Mouse (Mus musculus): ENCODE data around the gene RPS10-NUDT3.

The RPS10-NUDT3 gene

DNA sequence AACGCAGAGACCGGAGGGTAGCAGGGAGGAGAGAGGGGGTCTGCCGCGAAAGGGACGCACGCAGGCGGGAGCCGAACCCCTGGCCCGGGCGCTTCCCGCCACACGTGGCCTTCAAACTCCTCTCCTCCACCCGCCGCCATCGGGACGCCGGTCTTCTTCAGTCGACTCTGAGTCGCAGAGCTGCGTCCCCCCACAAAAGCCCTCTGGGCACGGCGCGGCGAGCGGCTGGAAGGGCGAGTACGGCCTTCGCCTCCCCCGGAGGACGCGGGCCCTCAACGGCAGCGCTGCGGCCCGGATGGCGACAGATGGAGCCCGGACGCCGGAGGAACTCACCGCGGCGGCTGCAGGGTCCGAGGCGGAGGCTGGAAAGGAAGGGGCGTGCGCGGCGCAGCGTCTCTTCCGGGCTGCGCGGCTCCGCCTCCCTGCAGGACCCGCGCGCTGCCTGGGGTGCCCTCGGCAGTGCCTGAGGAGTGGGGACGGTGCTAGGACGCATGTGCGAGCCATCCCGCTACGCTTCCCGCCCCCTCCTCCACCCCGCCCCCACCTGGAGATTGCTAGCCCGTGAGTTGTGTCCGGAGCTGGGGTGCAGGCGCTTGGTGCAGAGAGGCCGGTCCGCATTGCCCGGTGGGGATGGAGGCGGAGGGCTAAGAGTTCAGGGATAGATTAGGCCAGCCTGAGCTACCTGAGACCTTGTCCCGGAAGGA, at the start of gene RPS10-NUDT3:
Gene RPS10-NUDT3 (minus strand): TSS at position 352 of the 704 bp plus-strand sequence.
- DNase-seq (ENCODE audit: extremely low read depth, low read depth): peak; percentile 67

DNA sequence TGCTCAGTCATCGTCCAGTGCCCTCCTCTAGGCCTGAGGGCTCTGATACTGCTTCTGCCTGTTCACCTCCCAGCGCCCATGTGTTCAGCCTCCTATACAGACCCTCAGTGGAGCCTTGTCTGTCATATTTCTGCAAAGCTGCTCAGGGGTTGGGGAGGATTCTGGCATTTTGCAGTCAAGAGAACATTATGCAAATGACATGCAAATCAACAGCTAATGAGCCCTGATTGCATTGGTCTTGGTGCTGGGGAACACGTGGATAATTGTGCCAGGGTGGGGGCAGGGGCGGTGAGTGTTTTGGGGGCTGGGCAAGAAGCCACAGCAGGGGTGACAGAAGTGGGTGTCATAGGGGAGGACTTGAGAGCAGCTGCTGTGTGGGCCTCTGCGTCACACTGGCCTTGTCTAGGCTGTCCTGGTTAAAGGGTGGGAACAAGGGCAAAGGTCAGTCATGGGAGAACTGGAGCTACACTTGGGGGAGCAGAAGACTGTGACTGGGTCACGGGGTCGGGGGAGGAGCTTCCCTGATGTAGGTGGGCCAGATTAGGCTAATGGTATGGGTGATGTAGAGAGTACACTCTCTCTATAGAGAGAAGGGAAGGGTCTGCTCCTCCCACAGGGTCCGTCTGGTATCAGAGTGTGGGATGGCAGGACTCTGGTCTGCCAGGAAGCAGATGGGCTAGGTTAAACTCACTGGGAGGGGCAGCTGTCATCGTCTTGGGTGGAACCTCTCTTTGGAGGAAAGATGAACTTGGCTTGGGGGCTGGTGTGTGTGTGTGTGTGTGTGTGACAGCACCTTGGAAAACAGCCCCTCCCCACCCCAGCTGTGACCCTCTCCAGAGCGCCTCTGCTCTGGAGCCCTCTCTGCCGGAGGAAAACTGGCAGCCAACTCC, 44.1 kb upstream of the RPS10-NUDT3 start:
- no peak for DNase-seq (ENCODE audit: extremely low read depth, low read depth)

DNA sequence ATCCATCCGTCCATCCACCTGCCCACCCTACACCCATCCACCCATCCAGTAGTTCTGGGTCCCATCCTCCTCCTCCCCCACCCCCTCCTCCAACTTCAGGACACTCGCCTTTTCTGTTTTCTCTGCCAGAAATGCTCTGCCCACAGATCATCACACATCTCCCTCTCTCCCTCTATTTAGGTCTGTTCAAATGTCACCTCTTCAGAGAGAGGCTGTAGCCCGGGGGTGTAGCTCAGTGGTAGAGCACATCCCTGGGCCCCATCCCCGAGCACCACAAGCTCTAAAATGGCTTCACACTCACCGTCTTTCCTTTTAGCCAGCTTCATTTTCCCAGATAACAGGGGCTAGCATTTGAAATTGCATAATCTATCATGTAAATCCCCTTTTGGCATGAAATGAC, 42.7 kb upstream of the RPS10-NUDT3 start:
- DNase-seq (ENCODE audit: extremely low read depth, low read depth): no peak

DNA sequence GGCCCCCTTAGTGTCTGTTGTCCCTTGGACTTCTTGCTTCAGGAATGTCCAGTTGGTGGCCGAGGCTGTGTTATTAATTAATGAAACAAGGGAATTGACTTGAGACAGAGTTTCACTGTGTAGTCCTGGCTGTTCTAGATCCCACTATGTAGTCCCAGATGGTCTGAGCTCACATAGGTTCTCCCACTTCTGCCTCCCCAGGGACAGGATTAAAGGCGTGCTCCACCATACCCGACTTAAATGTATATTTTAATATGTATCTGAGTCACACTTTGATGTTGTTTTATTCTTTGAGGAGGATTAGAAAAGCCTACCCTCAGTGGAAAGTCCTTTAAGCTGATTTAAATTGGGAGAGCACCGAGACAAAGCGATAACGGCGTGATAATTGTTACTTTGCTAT, 41.2 kb upstream of the RPS10-NUDT3 start:
- DNase-seq (ENCODE audit: extremely low read depth, low read depth): no peak

DNA sequence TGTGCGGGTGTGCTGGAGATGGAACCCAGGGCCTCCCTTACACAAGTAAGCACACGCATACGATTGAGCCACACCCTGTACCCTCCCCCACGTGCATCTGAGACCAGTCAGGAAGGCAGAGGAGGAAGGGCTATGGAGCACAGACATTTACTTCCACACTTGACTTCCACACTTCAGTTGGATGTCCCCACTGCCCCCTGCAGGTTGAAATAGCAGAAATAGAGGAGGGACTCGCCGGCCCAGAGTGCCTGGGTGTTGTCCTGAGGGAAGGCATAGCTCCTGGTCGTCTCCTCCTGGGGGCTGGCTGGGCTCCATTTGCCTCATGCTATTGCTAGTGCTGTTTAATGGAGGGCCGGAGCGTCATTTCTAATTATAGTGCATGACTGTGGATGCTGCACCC, 40.4 kb upstream of the RPS10-NUDT3 start:
- no peak for DNase-seq (ENCODE audit: extremely low read depth, low read depth)

DNA sequence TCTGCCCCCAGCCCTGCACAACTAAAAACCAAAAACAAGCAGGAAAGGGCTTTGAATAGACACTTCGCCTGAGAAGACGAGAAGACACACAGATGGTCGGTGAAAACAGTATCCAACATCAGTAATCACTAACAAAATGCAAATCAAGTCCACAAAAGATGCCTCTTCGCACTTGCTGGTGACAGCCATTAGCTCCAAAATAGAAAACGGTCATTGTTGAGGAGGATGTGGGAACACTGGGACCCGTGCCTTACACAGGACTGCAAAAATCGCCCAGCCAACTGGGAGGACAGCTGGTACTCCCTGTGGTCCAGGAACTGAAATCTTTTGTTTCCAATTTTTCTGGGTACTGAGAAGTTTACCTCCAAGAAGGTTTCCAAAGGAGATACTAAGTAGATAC, 38.9 kb upstream of the RPS10-NUDT3 start:
- DNase-seq (ENCODE audit: extremely low read depth, low read depth): no peak

DNA sequence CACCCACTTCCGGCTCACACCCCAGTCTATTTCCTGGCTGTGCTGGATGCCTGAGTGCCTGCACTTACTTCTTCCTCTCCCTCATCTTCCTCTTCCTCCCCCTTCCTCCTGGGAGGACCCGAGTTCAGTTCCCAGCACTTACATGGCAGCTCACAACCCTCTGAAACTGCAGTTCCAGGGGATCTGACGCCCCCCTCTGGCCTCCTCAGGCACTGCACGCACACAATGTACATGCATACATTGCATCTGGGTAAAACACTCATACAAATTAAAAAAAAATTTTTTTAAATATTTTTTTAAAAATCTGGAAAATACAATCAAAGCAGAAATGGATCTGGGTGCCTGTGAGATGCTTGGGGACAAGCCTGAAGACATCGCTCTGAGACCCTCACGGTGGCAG, 36.7 kb upstream of the RPS10-NUDT3 start:
- no peak for DNase-seq (ENCODE audit: extremely low read depth, low read depth)

DNA sequence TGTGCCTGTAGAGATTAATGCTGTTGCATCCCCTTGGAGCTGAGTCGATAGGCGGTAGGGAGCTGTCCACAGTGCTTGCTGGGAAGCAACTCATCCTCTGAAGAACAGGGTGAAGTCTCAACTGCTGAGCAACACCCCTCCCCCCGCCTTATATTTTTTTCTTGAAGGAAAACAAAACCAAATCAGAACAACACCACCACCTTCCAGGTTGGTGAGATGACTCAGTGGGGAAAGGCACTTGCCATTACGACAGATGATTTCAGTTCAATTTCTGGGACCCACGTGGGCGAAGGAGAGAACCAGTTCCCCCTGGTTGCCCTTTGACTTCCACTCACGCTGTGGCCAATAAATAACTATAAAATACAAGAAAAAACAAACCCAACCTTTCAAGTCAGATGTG, 23.7 kb upstream of the RPS10-NUDT3 start:
- no peak for DNase-seq (ENCODE audit: extremely low read depth, low read depth)

DNA sequence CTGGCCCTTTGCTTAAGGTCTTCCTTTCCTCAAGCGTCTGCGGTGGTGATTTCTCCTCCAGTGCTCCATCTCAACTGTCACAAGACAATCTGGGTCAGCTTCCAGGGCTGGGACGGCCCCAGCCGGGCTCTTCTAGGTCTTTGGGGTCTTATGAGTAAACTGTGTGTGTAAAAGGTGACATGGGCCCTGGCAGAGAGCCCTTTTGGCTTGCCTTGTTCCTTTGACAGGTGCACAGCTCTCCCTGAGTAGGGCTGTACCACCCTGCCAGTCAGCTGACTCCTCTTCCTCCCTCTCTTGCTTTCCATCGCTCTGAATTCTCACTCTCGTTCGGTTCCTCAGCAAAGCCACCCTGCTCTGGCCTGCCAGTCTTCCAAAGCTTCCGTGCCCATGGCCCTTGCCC, 22.1 kb upstream of the RPS10-NUDT3 start:
- no peak for DNase-seq (ENCODE audit: extremely low read depth, low read depth)

DNA sequence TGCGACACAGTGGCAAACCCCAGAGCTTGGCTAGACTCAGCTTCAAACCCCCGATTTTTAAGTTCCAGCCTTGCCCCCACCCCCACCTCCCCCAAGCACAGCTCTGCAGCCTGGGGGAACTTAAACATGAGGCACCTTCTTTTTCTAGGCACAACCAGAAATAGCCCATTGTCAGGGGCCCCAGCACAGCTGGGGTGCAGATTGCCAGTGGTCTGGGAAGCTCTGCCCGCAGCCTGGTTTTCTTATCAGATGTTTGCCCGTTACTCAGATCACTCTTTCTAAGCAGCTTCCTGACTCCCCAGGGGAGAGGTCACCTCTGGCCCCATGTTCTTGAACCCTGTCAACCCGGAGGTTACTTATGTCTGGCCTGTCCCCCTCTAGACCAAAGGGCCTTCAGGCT, 21.4 kb upstream of the RPS10-NUDT3 start:
- DNase-seq (ENCODE audit: extremely low read depth, low read depth): no peak

DNA sequence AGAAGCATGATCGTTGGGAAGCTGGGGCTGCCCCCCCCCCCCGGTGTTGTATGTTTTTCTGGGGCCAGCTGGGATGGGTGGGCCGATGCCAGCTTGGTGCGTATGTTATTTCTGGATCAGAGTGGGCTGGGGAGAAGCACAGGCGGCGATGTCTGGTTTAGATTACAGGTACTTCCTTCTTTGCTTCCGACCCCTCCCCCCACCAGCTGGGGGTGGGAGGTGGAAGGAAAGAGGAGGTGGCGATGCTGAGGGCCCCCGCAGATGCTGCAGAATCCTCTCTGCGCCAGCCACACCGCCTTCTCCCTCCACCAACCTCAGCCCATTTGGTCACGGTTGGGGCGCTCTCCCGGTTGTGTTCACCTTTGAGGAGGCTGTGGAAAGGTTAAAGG, 21.0 kb upstream of the RPS10-NUDT3 start:
- DNase-seq (ENCODE audit: extremely low read depth, low read depth): no peak

DNA sequence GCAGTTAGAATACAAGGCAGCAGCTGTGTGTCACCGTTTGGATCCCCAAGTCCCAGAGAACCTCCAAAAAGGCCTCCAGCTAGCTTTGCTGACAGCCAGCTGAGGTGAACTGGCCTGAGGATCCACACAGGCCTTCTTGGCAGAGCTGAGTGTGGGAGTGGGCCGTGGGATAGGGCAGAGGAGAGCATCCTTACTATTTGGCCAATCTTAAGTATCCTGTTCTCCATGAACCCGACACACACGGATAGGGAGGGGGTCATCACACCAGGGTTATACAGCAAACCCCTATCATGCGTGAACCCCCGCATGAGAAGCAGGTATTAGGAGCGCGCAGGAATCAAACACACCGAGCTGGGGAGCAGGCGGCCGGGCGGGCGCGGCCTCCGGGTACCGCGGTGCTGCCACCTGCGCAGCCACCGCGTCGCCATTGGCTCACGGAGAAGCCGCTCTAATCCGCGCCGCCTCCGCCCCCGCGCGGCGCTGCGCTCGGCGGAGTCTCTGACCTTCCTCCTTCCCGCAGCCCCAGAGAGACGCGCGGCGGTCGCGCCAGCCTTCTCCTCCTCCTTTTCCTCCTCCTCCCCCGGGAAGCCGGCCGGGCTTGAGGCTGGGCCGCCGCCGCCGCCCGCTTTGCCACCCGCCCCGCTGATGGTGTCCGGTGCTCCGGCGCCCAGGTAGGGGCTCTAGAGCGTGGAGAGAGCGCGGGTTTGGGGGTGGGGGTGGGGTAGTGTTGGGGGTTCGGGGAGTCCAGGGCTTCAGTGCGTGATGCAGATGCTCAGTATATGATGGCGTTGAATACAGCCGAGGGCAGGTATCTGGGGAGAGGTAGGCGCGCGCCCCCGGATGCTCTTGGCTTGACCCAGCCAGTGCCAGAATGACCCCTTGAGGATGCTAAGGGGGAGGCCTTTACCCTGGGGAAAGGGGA, 20.3 kb upstream of the RPS10-NUDT3 start, which contains the start of gene Pacsin1:
Gene Pacsin1 (plus strand): TSS at position 421 of the 922 bp plus-strand sequence.
- DNase-seq (ENCODE audit: extremely low read depth, low read depth): no peak

DNA sequence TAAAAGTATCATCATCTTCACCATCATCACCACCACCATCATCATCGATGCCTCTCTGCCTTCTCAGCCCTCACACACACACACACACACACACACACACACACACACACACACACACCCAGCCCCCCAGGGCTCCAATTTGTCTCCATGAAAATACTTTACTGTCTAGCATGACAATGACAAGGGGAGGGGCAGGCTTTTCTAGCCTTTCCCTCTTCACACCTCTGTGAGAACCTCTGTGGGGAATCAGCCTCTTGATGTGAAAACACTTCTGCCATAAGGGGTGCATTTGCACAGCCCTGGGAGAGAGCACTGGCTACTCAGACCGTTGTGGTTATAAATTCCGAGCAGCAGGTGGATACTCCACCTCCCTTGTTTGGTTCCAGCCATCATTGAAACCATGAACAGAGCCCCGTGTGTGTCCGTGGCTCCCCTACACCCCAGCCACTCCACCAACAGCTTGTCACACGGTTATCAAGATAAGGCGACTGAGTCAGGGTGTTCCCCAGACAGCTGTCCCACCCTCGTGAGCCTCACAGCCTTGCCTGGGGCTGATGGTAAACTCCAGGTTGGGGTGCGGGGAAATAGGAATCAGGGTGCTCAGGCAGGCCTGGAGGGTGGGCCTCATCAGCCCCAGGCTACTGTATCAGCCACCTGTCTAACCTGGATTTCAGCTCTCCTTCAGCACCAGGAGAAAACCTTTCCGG, 18.4 kb upstream of the RPS10-NUDT3 start:
- DNase-seq (ENCODE audit: extremely low read depth, low read depth): no peak

DNA sequence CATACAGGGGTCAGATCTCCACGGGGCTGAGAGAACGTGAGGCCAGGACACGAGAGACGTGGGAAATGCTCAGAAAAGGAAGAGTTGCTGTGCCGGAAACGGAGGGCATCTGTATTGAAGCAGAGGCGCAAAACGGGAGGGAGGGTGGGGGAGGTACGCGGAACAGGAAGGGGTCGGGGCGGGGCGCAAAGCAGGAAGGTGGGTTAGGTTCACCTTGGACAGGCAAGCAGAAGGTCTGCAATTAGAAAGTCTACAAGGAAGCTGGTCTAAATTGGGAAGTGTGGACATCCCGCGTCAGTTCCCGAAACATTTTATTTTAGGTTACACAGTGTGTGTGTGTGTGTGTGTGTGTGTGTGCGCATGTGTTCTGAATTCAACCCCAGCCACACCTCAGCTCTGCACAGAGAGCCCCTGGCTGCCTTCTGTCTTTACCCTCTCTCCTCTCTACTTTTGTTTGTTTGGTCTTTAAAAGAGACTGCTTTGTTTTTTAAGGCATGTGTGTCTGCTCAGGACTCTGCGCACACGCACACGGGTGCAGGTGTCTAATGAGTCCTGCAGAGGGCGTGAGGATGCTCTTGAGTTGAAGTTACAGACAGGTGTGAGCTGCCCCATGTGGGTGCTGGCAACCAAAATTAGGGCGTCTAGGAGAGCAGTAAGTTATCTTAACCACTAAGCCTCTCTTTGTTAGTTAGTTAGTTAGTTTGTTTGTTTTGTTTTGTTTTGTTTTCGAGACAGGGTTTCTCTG, 17.2 kb upstream of the RPS10-NUDT3 start:
- no peak for DNase-seq (ENCODE audit: extremely low read depth, low read depth)

DNA sequence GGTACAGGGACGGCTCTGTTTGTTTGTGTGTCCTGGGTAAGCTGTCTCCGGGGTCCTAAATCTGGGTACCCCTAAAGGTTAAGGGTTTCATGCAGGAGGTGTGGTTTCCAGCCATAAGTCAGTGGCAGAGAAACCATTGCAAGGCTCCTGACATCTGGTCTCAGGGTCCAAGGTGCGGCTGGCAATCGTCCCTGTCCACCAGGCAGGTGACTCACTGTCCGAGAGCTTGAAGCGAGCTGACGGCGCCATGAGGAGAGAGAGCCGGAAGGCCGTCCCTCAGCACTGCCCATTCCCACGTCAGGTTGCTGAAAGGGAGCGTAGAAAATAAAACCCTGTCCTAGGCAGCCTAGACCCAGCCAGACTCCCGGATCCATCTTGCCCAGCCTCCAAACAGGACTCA, 15.6 kb upstream of the RPS10-NUDT3 start:
- no peak for DNase-seq (ENCODE audit: extremely low read depth, low read depth)

DNA sequence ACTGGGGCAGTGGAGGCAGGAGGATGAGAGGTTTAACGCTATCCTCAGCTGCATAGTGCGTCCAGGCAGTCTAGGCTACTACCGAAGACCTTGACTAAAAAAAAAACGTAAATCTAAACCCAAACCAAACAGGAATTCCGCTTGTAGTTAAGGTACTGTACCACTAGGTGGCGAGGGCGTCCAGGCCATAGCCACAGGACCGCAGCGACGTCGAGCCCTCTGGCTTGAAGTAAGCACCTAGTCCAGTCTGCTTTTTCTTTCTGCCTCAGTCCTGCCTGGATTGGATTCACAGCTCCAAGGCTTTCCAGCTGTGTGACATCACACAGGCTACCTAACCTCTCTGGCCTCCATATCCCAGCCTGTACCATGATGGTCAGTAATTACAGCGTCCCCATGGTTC, 15.1 kb upstream of the RPS10-NUDT3 start:
- peak; percentile 56 for DNase-seq (ENCODE audit: extremely low read depth, low read depth)

DNA sequence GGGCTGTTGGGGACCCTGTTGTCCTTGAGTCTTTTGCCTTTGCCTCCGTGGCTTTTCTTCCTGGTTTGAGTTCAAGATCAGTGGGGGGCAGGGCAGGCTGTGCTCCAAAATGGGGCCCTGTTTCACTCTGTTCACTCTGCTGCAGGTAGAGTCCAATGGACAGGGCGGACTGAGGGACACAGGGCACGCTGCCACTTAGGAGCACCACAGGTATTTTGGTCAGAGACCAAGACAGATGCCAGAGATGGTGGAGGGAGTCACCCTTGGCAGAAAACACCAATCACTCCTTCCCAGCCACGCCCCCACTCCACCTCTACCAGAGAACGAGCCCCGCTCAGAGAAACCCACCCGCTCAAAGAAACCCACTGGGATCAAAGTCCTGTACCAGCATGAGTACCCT, 10.8 kb upstream of the RPS10-NUDT3 start:
- no peak for DNase-seq (ENCODE audit: extremely low read depth, low read depth)

DNA sequence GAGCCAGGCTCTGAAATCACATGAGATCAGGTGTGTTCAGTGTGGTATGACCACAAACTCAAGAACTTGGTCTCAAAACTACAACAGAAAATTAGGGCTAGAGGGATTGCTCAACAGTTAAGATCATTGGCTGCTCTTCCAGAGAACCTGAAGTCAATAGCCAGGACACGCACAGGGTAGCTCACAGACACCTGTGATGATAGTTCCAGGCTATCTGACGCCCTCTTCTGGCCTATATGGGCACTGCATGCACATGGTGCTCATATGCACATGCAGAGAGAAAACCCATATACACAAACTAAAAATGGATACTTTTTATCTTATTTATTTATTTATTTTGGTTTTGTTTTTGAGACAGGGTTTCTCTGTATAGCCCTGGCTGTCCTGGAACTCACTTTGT, 9.6 kb upstream of the RPS10-NUDT3 start:
- DNase-seq (ENCODE audit: extremely low read depth, low read depth): no peak

DNA sequence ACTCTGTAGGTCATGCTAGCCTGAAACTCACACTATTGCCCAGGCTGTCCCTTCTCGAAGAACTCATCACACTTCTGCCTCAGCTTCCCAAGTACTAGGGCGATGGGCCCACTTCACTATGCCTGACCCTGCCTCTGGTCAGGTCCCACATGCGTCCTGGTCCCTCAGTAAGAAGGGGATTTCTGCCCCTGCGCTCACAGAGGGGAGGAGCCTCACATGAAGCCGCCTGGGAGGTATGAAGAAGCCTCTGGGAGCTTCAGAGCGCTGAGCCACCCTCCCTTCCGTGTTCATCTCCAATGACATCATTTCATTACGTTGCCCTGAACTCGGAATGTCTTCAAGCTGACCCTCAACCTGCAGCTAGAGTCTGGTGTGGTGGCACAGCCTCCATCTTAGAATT, 8.7 kb upstream of the RPS10-NUDT3 start:
- DNase-seq (ENCODE audit: extremely low read depth, low read depth): no peak

DNA sequence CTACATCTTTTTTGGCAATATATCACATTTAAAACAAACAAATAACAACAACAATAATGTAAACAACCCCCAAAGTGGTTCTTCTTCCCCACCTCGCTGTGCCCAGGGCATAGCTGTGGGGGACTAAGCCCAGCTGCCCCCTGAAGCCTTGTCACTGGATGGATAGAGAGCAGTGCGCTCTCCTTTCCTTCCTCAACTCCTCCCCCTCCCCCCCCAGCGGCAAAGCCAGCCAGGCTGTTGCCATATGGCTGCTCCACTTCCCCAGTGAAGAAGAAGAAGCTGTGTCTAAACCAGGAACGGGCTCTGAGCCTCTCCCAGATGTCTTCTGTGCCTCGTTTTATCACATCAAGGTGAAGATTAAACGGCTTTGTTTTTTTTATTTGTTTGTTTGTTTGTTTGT, 8.1 kb upstream of the RPS10-NUDT3 start:
- DNase-seq (ENCODE audit: extremely low read depth, low read depth): no peak
